Mouse (Mus musculus) ES-E14 (cell line): ENCODE data around the gene Sytl4.

Experiments
- CHD2 ChIP-seq: IDR thresholded peaks from 2 replicates; pipeline ENCODE4 v1.6.1; 2014; ENCODE audit warnings: mild to moderate bottlenecking, low read depth, low read length, inconsistent platforms
- HCFC1 ChIP-seq: IDR thresholded peaks from 2 replicates; pipeline ENCODE4 v1.6.1; 2012; ENCODE audit warnings: low read length, inconsistent platforms, borderline replicate concordance; ENCODE audit not compliant: insufficient read depth
- MAFK ChIP-seq: IDR thresholded peaks from 2 replicates; pipeline ENCODE4 v1.6.1; 2014; ENCODE audit warnings: mild to moderate bottlenecking, low read depth, low read length, inconsistent platforms; ENCODE audit not compliant: insufficient read depth
- ZNF384 ChIP-seq: IDR thresholded peaks from 2 replicates; pipeline ENCODE4 v1.6.1; 2012; ENCODE audit warnings: low read depth, low read length, inconsistent platforms

- no peak for TF ChIP-seq ZNF384
- TF ChIP-seq CHD2: no peak
- no peak for TF ChIP-seq MAFK
- TF ChIP-seq HCFC1: no peak
These were observed at the start of gene Sytl4 for GRCm38 (mm10) chrX:133981231-133982002.
